Mouse (Mus musculus): ENCODE measurements at regions not wholly inside any gene's neighbourhood (a gene's known extent, or its start where the extent isn't known, plus 50 kb on each side); places are given as distances from the start of the nearest gene placed in this dataset.

DNA sequence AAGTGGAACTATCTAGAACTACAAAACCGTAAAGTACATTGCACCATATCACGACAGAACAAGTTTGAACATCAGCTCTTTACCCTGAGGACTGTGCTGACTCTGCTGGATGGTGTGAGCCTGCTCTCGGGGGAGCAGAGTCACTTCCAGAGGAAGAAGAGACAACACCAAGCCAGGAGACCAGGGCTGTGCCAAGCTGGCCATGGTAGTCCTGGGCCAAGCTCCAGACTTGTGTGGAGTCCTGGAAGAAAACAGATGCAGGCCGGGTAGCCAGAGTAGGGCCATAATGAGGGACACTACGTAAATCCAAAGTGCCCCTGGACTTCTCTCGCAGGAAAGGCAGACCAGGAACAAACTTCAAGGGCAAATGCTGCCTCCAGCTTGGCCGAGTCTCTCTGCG lies 59.0 kb upstream of the Mylip start:
- ATAC-seq (replicated peaks; ENCODE audit: insufficient number of reproducible peaks, low FRiP score, low TSS enrichment, poor library complexity, severe bottlenecking), result no peak

DNA sequence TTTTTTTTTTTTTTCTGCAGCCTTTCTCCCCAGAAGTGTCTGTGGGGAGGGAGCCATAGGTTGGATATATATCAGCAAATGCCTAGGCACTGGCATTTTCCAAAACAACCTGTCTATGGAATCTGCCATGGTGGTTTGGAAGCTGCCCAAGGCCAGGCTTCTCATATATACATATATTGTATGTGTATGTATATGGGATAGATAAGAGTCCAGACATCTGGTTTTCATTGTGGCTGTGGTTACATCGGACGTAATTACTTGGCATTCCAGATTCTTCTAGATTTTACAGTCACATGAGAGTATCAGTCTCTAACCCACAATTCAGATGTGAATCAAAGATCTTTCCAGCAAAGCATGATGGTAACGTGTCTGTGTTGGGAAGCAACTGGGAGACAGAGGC lies 57.5 kb upstream of the Mylip start:
- ATAC-seq (replicated peaks; ENCODE audit: insufficient number of reproducible peaks, low FRiP score, low TSS enrichment, poor library complexity, severe bottlenecking), result no peak

DNA sequence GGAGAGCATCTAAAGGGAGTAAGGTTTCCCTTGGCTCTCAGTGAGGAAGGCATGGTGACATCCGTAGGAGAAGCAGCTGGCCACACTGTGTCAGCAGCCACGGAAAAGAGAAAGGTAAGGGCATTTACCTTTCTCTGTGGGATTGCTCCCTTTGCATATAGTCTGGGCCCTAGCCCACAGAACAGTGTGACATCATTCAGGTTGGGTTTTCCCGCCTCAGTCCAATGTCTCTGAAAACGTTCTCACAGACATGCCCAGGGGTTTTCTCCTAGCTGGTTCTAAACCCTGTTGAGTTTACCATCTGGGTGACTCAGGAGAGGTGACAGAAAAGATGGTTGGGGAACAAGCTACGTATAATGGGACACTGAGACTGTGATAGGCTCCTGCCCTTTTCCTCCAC lies 55.9 kb upstream of the Mylip start:
- no peak for ATAC-seq (replicated peaks; ENCODE audit: insufficient number of reproducible peaks, low FRiP score, low TSS enrichment, poor library complexity, severe bottlenecking)
